Mouse (Mus musculus) small intestine, adult 2 months (tissue): ENCODE measurements at regions not wholly inside any gene's neighbourhood (a gene's known extent, or its start where the extent isn't known, plus 50 kb on each side); places are given as distances from the start of the nearest gene placed in this dataset.

ENCODE experiments used
- H3K27ac ChIP-seq: fragments of 200-500 bp; 2 replicates; pipeline ENCODE4 v1.5.1; 2012; ENCODE audit warnings: low read depth, low read length, control low read depth, inconsistent platforms; ENCODE audit not compliant: insufficient read depth
- H3K27me3 ChIP-seq: fragments of 200-500 bp; 2 replicates; pipeline ENCODE4 v1.6.1; 2012; ENCODE audit warnings: mild to moderate bottlenecking, moderate library complexity, low read length, inconsistent platforms; ENCODE audit not compliant: control insufficient read depth, insufficient read depth
- H3K36me3 ChIP-seq: fragments of 200-500 bp; 2 replicates; pipeline ENCODE4 v1.6.1; 2012; ENCODE audit warnings: mild to moderate bottlenecking, low read length, control low read depth, inconsistent platforms; ENCODE audit not compliant: control insufficient read depth, insufficient read depth
- H3K4me1 ChIP-seq: fragments of 200-500 bp; 2 replicates; pipeline ENCODE4 v1.6.1; 2012; ENCODE audit warnings: low read length, inconsistent platforms, mixed read lengths; ENCODE audit not compliant: control insufficient read depth, insufficient read depth, insufficient read length
- H3K4me3 ChIP-seq: fragments of 200-500 bp; 2 replicates; pipeline ENCODE4 v1.5.1; 2012; ENCODE audit warnings: low read depth, mild to moderate bottlenecking, control low read depth, inconsistent platforms, low read length, moderate library complexity
- CTCF ChIP-seq: fragments of 200-500 bp; IDR thresholded peaks from 2 replicates; pipeline ENCODE4 v1.5.1; 2012; ENCODE audit warnings: low read depth, mild to moderate bottlenecking, control low read depth, inconsistent platforms, low read length, moderate library complexity, mixed read lengths; ENCODE audit not compliant: insufficient replicate concordance, insufficient read length; ENCODE audit errors: extremely low read depth
- POLR2A ChIP-seq: fragments of 200-500 bp; IDR thresholded peaks from 2 replicates; pipeline ENCODE4 v1.6.1; 2012; ENCODE audit warnings: low read depth, mild to moderate bottlenecking, control low read depth, inconsistent platforms, low read length, moderate library complexity
- WGBS: fragments of 180-500 bp; shearing (Covaris S2); methylation state at CpG from one replicate; pipeline ENCODE4 v1.1.7; 2018; 5-methylcytosine and 5-hydroxymethylcytosine counted together

DNA sequence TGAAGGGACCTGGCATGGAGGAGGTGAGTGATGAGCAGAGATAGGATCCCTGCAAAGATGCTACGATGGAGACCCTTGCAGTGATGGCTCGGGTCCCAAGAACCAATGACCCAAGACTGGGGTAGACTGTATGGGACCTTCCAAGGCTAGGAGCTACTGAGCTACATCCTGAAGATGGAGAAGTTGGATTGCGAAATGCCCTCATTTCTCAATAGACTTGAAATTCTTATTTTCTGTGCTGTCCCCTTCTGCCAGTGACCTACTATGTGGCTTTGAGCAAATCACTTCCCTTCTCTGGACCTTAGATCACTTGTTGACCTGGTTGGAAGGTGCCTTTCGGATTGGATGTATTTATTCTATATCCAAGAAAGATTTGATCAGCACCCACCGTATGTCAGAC lies 88.9 kb downstream of the Nog start:
- Histone ChIP-seq H3K4me1 (no peaks in the 10 kb centered on the region), H3K4me3 (no peak overlapping the region), H3K27ac (no peak overlapping the region), H3K36me3 (no peaks in the 10 kb centered on the region), H3K27me3 (peaks cover 3% of the 10 kb centered on the region; the same call in 1 of the 2 replicates)
- WGBS, result 89% methylated on average over 5 of the region's 5 CpGs
- TF ChIP-seq POLR2A, result no peak

DNA sequence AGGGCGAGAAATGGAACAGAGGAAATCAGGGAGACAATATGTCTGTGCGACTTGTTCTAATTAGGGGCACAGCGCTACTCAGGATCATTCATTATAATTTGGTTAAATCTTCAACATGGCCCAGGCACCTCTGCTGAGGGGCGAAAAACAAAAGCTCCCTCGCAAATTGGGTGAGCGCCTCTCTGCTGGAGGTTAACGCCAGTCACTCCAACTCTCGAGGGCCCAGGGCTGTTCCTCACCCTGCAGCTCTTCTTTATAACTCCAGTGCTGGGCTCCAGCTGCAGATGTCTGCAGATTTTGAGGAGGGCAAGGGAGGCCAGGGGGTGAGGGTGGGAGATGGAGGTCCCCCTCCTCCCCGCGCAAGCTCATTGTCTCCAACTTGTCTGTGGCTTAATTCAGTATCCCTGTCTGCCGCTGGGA lies 92.6 kb downstream of the Nog start:
- H3K27ac ChIP-seq, result no peak overlapping the region
- H3K36me3 ChIP-seq, result no peaks in the 10 kb centered on the region
- H3K4me3 ChIP-seq, result no peak overlapping the region
- H3K27me3 ChIP-seq, result peaks cover 3% of the 10 kb centered on the region; the same call in 1 of the 2 replicates
- 60% methylated on average over 11 of the region's 11 CpGs for WGBS
- no peaks in the 10 kb centered on the region for H3K4me1 ChIP-seq
- TF ChIP-seq POLR2A, result no peak
- no peak for TF ChIP-seq CTCF

DNA sequence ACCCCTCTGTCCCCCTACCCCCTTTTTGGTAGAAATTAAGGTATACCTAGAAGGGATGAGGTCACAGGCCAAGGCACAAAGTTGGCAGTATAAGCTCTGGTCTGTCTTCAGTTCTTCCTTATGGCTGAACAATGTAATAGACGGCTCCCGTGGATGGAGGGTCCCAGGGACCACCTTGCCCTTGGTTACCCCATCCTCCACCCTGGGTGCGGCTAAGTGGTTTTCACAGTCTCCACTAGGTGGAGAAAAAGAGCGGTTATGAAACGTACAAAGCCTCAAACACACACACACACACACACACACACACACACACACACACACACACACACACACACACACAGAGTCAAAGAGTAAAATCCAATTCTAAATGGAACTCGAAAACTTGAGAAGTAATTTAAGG lies 93.1 kb downstream of the Nog start:
- TF ChIP-seq CTCF (no peak), POLR2A (no peak)
- Histone ChIP-seq H3K4me3 (no peak overlapping the region), H3K27ac (no peak overlapping the region), H3K27me3 (peaks cover 3% of the 10 kb centered on the region; the same call in 1 of the 2 replicates), H3K36me3 (no peaks in the 10 kb centered on the region), H3K4me1 (no peaks in the 10 kb centered on the region)
- 41% methylated on average over 6 of the region's 6 CpGs for WGBS

DNA sequence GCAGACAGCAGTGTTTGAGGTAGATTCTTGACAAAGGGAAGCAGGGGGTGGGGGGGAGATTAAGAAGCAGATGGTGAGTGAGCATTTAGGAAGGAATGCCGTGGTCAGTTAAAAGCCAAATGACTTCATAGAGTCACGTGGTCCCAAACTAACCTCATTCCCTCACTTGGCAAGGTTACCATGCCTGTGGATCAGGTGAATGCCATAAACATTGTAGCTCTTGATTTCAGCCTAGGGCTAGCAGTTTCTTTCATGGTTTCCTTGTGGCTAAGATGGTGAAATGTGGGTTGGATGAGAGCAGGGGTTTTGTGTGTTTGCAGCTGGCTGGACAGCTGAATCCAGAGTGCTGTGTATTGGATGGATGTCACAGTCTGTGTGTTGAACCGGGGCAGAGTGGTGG lies 95.3 kb downstream of the Nog start:
- Histone ChIP-seq H3K4me1 (no peaks in the 10 kb centered on the region), H3K4me3 (no peak overlapping the region), H3K27ac (no peak overlapping the region), H3K27me3 (peaks cover 3% of the 10 kb centered on the region; the same call in 1 of the 2 replicates), H3K36me3 (no peaks in the 10 kb centered on the region)
- 29% methylated on average over 3 of the region's 3 CpGs for WGBS
- TF ChIP-seq CTCF (no peak), POLR2A (no peak)

DNA sequence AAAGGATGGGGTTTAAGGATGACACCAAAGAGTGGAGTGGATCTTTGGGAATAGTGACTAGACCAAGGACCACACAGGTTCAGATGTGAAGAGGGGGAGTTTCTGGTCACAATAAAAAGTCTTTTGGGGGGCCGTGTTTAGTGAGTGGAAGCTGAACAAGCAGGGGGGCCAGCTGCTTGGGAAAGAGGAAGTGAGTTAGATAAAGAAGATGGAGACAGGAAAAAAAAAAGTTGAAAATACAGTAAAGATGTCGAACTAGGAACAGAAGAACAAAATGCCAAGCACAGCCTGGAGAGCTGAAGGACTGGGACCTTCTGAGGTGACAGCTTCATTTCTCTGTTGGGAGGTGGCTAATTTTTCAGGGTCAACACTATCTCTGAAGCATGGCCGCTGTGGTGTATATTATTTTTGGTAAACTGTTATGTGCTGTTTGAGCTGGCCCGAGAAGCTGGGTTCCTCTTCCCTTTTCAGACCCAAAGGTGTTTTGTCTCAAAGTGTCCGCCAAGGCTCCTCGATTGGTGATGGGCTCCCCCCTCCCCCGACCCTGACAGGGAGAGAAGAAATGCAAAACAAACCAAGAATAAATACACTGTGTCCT lies 97.1 kb downstream of the Nog start:
- Histone ChIP-seq H3K27me3 (peaks cover 3% of the 10 kb centered on the region; the same call in 1 of the 2 replicates), H3K4me1 (no peaks in the 10 kb centered on the region), H3K36me3 (no peaks in the 10 kb centered on the region), H3K4me3 (no peak overlapping the region), H3K27ac (no peak overlapping the region)
- TF ChIP-seq CTCF (no peak), POLR2A (no peak)
- 59% methylated on average over 7 of the region's 7 CpGs for WGBS

DNA sequence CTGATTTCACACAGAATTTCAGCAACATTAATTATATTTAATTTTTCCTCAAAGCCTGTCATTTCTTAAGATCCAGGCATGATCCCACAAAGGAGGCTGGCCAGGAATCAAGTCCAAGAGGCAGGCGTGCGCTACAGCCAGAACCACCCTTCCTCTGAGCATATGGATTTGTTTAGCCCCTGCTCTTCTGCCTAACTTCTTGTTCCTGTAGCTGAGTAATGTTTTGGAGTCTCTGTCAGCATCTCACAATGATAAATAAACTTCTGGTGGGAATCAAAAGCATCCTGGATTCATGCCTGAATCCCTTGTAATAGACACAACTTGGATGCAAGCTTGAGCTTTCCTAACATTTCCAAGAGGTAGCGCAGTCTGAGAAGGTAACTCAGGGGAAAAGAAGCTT lies 101.7 kb downstream of the Nog start:
- TF ChIP-seq CTCF (no peak), POLR2A (no peak)
- WGBS, result 85% methylated on average over 3 of the region's 3 CpGs
- H3K36me3 ChIP-seq, result no peaks in the 10 kb centered on the region

DNA sequence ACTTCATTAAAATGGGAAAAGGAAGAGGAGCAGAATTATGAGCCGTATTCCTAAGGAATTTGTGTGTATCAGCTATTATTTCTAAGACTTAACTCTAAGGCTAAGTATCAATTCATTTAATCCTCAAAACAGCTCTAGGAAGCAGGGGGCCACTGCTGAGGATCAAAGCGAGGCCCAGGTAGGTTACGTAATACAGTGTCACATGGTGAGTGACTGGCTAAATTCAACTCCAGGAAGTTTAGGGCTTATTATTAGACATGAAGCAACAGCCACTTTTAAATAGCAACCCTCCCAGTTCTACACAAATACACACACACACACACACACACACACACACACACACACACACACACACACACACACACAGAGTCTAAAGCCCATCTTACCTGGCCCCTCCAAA lies 109.3 kb downstream of the Nog start:
- Histone ChIP-seq H3K27me3 (no peaks in the 10 kb centered on the region), H3K4me1 (no peaks in the 10 kb centered on the region), H3K27ac (no peak overlapping the region), H3K4me3 (no peak overlapping the region), H3K36me3 (no peaks in the 10 kb centered on the region)
- WGBS, result 58% methylated on average over 3 of the region's 3 CpGs
- no peak for TF ChIP-seq CTCF
- no peak for TF ChIP-seq POLR2A

More for the DNA sequence above, 101.7 kb downstream of the Nog start:
- H3K4me3 ChIP-seq, result no peak overlapping the region
- no peaks in the 10 kb centered on the region for H3K27me3 ChIP-seq
- no peaks in the 10 kb centered on the region for H3K4me1 ChIP-seq
- no peak overlapping the region for H3K27ac ChIP-seq

DNA sequence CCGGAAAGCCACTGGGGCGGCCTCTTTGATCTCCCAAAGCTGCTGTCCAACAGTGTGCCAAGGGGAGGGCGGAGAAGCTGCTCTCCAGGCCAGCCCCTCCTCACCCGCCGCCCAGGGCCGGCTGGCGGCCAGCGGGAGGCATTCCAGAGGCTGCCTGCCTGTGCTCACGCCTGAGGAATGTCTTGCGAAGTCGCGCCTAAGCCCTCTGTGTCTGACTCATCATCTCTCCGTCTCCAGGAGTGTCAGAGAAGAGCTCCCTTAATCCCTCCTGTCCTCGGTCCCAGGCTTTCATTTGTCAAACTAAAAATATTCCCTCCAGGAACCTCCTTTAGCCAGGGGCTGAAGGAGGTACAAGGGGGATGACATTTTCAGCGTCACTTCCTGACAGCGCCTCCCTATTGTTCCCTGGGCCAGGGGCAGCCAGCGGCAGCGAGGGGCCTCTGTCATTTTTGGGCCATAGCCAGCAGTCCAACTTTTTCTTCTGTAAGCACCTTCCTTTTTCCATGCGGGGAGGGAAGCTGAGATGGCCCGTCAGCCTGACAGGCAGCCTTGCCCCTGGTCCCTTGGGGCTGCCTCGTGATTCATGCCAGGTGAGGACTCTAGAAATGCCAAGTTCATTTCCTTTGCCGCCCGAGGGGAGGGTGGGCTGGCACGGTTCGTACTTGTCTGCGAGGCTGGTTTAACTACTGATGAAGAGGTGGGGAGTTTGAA lies 113.4 kb downstream of the Gm525 start:
- H3K27ac ChIP-seq, result no peak overlapping the region
- TF ChIP-seq CTCF (no peak), POLR2A (no peak)
- no peaks in the 10 kb centered on the region for H3K27me3 ChIP-seq
- WGBS, result 7% methylated on average over 26 of the region's 26 CpGs
- H3K4me3 ChIP-seq, result no peak overlapping the region
- no peaks in the 10 kb centered on the region for H3K4me1 ChIP-seq
- H3K36me3 ChIP-seq, result no peaks in the 10 kb centered on the region
